Mouse (Mus musculus) kidney, adult 11 months (tissue): Measurements from ENCODE around the gene Nufip1.

Experiments used
- DNase-seq: peaks from one replicate; pipeline ENCODE4 v3.0.0; 2022

Gene Nufip1

DNA sequence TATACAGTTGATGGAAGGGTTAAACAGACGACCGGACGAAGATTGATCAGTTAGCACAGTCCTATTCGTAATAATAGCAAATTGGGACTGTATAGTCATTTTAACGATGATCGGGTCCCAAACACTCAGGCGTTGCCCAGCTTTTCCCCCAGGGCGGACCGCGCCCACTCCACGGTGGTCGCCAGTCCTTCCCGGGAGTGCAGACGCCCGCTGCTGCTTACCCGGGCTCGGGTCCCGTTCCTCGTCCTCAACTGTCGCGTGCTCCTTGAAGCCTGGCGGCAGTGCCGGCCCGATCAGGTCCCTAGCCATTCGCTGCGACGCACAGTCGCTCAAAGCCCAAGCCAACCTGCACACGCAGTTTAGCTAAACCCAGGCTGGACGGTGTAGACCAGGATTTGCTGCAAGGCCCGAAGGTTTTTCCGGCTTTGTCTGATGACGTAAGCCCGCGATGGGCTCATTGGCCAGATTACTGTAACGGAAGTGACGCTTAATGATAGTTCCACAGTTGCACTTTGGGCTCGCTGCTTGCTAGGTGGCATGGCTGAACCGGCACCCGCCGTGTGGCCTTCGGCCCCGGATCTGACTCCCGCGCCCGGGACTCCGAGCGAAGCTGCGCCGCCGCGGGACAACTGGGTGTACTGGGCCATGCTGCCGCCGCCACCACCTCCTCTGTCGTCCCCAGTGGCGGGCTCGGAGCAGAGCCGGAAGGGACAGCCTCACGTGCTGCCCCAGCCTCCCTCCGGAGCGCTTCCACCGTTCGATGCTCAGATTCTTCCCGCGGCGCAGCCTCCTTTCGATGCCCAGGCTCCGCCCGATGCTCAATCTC, at the start of gene Nufip1, which contains the start of gene Gpalpp1:
Gene Nufip1, plus strand, starts transcription at position 496 of the 826 bp plus-strand sequence.
Gene Gpalpp1, minus strand, starts transcription at position 365 of the 826 bp plus-strand sequence.
- DNase-seq: peak; percentile 93

DNA sequence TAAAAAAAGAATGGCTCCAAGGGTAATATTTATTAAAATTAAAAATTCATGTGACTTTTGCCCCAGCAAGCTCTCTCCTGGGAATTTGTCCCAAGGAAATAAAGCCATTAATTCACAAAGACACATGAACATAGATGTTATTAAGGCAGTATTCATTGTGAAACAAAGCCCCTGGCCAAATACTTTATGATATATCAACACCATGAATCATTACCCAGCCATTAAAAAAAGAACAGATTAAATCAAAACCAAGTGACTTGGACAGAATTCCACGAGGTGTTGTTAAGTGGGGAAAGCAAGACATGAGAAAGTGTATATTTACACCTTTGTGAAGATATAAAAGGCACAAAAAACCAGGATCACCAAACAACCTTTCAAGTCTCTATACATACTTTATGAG, 43.5 kb upstream of the Nufip1 start:
- DNase-seq: no peak

DNA sequence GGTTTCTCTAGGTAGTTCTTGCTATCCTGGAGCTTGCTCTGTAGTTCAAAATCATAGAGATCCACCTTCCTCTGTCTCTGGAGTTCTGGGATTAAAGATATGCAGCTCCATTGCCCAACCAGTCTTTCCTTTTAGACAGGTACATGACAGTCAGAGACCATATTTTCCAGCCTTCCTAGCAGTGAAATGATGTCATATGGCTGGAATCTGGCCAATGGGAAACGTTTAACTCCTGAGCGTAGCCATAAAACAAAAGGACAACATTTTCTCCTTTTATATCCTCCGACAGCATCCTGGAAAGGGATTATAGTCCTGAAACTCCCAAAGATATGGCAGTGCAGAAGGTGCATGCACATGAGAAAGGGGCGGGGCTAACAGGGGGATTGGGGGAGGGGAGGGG, 42.4 kb upstream of the Nufip1 start:
- DNase-seq: no peak

DNA sequence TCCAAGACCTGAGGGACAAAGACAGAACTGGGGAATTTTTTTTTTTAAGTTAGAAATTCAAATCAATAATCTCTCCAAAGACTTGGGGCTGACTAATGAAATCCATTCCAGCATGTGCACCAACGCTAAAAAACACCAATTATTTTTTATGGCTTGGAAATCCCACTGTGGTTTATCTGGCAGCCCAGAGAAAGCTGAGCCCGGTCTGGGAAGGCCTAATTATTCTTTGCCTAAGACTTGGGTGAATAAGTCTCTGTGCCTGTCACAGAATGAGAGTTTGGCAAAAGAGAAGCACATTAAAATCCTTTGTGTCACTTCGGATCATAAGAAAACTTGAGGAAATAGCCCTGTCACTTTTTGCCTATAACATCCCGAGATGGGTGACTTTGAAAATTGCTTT, 41.4 kb upstream of the Nufip1 start:
- no peak for DNase-seq

DNA sequence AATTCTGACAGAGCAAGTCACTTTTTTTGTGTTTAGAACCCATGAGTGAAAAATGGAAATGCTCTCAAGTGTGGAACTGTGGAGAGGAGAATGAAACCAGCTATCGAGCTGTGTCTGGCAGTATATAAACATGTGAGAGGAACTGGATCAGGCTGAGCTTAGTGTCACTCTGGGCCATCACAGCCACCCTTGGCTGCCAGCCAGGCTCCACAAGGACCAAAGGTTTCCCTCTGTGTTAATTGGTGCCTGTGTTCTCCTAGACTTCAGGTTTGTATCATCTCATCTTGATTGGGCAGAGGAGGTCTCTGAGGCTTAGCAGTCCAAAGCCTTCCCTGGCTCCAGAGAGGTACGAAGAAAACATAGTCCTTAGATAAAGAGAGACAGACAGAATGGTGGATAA, 38.1 kb upstream of the Nufip1 start:
- peak; percentile 9 for DNase-seq

DNA sequence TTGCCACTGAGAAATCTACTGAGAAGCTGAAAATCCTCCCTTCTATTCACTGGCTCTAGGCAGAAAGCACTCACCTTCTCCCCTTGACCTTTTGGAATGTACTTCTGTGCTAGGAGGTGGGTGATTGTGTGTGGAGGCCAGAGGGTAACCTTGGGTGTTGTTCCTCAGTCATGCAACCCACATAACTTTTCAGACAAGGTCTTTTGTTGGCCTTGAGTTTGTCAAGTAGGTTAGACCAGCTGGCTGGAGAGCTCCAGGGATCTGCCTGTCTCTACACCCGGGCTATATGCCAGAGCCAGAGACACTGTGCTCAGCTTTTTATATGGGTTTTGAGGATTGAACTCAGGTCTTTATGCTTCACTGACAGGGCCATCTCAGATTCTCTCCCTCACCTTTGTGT, 36.5 kb upstream of the Nufip1 start:
- no peak for DNase-seq

DNA sequence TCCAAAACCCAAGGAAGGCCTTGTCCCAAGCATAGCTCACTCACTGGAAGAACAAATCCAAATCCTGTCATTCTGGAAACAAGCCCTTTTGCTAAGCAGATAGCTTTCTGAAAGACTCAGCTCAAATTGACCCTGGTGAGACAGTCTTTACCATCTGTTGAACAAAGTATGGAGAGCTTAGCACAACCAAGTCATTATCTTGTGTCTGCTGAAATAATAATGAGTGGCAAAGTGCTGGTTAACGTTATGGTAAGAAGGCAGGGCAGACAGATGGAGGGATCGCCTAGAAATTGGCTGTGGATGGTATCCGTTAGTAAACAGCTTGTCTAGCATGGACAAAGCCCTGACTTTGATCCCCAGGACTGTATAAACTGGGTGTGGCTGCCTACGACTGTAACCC, 35.0 kb upstream of the Nufip1 start:
- DNase-seq: no peak

DNA sequence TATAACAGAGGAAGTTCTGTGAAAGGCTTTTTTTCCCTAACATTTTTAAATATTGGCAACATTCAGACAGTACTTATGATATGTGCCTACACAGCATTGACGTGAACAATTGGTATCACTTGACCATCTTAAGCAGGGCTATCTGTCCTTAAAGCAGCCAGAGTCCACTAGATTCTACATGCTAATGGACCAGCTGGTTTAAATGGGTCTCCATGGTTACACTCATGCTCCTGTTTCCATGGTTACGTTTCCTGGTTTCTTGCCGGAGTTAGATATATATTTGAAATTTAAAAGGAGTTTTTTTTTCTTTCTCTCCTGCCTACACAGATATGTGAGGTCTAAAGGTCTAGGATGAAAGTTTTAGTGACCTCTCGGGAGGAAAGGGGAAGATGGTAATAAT, 34.1 kb upstream of the Nufip1 start:
- no peak for DNase-seq

DNA sequence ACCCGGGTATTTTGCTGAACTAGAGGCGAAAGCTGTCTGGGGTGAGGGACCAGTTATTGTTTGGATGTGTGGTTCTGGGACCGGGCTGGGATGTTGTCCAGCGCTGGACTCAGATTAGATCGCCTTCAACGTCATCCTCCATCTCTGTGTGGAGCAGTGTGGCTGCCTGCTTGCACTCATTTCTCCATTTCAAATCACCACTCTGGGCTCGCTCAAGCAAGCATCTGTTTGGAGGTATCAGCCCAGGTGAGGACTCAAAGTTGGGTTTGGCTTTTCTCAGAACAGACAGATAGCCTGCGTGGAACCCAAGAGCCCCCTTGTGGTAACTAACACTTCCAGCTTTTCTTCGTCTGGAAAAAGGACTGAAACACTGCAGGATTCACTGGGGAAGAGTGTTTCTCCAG, 33.6 kb upstream of the Nufip1 start:
- peak; percentile 6 for DNase-seq

DNA sequence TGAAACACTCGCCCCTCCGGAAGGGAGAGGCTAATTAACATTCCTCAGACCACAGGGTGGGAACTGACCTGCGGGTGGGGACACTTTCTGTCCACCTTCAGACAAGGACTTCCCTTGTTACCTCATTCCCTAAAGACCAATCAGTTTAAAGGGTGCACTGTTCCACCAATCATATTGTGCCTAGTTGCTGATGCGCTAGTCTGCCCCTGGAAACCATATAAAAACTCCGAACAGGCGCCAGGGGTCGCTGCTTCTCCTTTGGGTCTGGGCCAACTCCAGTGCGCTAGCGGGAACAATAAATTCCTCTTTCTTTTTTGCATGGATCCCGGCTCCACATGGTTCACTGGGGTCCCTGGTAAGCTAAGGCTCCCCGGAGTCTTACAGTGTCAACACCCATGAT, 29.2 kb upstream of the Nufip1 start:
- DNase-seq: no peak

DNA sequence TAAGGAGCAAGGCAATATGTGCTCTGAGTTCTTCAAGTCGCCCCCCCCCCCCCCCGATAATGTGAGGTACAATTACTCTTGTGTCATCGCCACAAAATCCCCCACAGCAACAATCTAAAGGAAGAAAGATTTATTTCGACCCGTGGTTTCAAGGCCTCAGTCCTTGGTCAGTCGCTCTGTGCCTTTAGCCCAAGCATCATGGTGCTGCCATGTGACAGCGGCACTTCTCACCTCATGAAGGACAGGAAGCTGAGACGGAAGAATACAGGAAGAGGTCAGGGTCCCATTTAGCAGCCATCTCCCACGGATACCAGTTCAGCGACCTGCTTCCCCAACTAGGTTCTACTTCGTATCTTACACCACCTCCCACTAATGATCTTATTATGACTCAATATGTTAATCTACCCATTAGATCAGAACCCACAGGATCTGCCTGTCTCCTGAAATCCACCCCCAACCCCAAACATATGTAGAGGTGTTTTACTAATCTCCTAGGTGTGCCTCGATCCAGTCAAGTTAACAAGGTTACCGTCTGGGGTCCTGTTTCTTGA, 28.5 kb upstream of the Nufip1 start:
- no peak for DNase-seq

DNA sequence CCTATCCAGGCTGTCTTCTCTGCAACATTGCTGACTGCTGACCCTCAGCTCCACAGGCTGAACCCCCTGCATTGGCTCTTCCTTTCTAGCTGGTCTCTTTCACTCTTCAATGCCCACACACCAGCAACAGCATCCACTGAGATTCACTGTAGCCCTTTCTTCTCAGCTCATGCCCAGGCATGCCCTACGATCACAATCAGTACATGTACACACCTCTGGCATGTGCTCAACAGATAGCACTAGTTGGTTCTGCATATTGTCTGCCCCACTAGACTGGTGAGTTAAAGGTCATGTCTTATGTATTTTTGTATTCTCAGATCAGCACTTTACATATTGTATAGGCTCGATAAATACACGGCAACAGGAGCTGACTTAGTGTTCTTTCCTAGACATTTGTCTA, 26.5 kb upstream of the Nufip1 start:
- DNase-seq: no peak

DNA sequence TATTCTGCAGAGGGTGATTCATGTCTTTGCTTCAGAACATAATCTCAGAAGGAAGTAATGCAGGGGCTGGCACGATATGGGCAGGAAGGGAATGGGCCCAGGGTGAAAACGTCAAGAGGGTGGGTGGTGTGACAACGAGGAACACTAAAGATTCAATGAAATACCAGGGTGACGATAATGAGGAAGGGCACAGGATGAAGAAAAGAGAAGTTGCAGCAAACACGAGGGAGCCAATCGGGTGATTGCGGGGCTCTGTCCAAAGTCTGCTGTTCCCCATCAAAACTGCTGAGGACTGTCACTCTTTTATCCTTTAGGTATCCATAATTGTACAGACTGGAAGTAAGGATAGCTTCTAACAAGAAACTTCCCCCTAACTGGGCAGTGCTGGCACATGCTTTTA, 13.4 kb upstream of the Nufip1 start:
- DNase-seq: no peak

DNA sequence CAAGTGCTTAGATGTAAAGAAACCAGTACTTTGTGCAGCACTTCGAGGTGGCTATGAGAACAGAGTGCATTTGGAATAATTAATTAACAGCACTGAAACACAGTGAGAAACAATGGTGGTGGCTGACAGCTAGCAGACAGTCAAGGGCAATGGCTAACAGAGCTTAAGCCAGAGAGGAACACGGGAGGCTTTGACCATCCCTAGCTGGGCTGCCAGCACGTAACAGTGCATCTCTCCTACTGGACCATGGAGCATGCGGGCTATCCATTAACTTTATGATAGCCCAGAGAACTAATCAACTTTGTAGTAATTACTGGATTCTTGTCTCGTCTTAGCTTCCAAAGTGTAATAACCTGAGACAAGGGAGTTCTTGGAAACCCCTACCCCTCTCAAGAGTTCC, 12.9 kb upstream of the Nufip1 start:
- peak; percentile 21 for DNase-seq

DNA sequence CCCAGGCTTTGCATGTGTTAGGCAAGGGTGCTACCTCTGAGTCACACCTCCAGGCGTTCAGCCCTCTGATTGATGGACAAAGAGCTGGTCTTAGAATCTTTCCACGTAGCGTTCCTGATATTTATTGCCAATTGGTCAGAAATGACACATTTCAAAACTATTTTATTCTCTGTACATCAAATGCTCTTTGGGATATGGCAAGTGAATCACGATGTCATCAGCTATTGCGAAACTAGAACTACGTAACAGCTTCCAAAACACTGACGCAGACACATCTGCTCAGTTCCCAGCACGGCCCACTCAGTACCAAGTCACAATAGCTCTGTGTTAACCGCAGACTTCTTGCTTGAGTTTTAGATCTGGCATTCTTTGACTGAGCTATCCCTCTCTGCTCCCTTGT, 11.1 kb upstream of the Nufip1 start:
- no peak for DNase-seq

DNA sequence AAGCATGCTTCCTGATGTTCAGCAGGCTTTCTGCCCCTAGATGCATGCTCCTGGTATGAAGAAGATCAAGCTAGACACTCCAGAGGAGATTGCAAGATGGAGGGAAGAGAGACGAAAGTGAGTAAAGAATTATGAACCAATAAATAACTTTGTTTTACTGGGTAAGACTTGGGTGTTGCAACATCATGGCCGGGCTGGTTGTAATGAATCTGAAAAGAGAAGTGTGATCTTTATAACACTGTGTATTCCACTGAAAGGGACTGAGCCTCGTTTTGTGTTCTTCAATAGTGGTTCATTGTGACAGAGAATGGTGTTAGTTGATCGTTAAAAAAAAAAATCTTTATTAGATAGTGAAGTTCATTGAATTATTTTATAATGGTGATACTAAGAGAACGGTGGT, 5.1 kb downstream of the Nufip1 start:
- DNase-seq: no peak

DNA sequence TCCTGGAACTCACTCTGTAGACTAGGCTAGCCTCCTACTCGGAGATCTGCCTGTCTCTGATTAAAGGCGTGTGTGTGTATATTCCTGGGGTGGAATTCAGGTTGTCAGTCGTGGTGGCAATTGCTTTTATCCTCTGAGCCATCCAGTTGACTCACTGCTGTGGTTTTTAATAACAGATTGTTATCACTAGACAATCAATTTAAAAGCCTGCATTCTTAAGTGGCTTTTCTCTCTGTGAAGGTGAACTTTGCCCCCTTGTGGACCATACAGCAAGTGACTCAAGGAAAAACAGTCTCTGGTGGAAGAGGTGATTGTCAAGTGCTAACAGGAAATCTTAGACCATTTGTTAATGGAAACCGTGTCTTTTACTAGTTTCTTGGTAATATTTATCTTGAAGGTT, 8.3 kb downstream of the Nufip1 start:
- no peak for DNase-seq

DNA sequence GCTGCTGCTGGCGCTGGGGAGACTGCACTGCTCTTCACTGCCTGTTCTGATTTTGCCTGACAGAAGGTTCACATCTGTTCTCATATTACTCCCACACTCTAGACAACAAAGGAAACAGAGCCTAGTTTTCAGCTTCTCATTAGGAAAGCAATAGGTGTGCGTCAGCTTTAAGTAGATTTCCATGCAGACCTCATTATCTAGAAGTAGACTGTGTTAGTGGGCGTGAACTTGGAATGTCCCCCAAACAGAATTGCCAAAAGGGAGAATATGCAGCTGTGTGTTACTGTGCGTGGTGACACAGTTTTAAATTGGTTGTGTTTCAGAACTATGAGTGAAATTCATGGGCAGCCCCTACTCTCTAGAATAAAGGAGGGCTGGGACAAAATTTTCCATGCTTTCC, 9.8 kb downstream of the Nufip1 start:
- DNase-seq: no peak

DNA sequence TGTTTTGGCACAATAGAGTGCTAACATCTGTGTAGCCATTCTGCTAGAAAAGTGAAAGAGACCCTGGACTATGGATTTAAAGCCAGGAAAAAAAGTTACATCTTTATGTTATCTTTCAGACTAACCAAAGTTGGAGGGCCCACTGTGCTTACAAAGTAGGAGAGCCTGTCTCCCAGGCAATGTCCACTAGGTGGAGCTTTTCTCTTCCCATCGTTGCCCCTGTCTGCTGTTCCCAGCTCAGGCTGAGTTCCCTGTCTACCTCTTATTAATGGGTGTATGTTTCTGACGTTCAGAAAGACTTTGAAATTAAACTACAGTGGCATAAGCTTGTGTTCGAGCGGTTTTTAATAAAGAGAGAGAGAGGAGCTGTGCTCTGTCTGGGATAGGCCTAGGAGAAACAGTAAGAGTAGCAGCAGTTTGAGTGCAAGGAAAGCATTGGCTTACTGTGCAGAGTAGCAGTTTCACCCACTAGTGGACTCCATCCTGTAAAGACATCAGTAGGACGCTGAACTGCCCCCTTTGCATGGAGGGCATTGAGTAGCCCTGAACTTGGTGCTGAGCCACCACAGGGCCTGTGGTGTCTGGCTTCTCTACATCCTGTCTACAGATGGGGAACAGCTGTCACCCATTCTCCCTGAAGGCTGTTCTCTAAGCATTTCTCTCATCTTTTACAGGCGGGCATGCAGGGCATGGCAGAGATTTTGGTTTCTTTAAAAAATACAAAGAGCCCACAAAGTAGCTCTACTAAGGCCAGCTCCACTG, 11.4 kb downstream of the Nufip1 start:
- DNase-seq: peak; percentile 10

DNA sequence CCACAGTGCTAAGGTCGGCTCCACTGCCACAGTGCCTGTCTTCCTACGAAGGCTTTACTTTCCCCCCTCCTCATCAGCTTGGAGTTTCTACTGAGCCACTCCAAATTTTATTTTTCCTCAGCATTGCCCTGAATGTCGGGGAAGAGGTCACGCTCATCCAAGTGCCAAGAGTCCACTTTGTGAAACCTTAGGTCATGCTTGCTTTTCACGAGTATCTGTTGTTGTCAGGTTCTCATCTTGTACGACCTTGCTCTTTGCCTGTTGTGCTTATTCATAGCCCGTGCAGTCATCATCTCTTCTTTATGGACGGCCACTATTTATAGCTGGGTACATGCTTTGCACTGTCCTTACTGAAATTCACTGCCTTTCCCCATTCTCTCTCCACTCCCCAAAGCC, 12.0 kb downstream of the Nufip1 start:
- no peak for DNase-seq

DNA sequence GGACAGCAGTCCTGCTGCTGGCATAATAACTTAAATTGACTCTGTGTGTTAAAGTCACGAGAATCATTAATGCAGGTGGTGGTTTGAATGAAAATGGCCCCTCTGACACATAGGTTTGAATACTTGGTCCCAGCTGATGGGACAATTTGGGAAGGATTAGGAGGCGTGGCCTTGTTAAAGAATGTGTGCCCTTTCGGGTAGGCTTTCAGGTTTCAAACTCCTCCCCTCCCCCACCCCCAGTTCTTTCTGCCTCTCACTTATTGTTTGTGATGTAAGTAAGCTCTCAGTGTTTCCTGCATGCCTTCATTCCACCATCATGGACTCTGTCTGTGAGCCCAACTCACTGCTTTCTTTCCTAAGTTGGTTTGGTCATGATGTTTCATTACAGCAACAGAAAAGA, 16.6 kb downstream of the Nufip1 start:
- no peak for DNase-seq

DNA sequence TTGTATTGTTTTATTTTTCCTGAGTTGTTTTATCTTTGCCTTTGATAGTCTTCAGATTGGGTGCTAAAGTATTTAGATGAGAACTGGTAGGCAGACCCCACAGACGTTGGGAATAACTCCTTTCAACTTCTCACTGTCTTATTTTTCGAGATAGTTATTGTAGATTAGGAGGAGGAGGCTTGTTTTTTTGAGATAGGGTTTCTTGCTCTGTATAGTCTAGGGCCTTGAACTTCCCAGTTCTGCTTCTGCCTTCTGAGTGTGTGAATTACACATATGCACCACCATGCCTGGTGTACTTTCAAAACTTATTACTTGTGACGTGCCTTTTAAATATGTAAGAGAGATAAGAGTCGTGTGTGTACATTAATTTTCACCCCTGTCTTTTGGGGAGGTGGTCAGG, 17.5 kb downstream of the Nufip1 start:
- no peak for DNase-seq

DNA sequence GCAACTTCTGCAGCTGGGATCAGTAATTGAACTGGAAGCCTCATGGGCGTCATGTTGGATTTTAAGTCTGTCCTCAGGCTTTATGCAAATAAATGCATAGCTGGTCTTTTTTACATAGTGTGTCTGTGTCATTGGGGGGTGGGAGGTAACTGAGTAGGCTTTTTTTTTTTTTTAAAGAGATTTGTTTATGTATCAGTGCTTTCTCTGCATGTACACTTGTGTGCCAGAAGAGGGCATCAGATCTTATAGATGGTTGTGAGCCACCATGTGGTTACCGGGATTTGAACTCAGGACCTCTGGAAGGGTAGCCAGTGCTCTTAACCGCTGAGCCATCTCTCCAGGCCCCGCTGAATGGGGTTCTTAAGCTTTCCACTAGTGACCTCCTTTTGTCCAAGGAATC, 24.3 kb downstream of the Nufip1 start:
- DNase-seq: no peak

DNA sequence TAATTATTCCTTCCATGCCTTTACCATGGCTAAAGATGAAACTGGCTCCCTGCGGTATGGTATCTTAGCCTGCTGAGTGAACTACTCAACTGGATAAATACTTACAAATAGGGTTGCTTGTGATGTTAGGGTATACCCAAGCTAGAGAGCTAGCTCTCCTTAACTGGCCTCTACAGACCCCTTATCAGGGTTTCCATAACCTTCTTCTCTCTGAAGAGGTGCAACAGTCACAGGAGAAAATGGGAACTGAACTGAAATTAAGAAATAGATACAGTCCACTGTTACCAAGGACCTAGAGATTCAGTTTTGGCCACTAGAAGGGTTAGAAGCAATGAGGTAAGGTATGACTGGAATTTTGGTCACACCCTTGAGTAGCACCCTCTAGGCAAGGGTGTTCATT, 34.6 kb downstream of the Nufip1 start:
- DNase-seq: no peak
